Mouse (Mus musculus) retina, postnatal 1 day (tissue): ENCODE results near the gene Dpyd.

Source experiments
- DNase-seq: peaks from one replicate; pipeline ENCODE4 v3.0.0-alpha.2; 2012

The Dpyd gene

DNA sequence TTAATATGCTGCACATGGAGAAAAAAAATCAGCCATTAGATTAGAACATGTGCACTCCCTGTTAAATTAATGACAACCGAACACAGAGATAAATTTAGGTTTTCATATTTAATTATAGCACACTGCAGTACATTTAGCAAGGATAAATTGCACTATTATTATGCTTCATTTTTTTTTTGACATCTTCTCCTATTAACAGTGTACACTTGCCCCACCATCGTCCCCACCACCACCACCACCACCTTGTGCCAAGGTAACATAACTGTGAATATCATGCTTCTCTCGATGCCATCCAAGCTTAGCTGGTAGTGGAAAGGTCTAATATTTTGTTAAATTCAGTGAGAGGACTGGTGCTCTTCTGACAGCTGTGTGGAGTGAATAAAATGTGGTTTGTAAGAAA is 800.5 kb downstream of the Dpyd start:
- no peak for DNase-seq

DNA sequence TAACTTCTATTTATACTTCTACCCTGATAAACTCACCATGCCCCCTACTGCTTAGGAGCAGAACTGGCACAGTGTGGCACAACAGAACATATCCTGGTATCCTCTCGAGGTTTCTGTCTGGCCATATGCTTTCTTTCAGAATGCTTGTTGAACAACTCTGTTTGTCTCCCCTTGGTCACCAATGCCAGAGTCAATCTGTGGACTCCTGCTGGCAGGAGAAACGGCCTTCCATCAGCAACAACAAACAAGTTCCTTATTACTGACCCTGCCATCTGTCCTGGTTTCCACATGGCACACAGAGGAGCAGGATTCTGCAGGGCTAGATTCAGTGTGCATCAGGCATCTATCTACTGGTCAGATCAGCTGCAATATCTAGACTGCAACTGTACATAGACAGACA is 807.0 kb downstream of the Dpyd start:
- peak; percentile 73 for DNase-seq

DNA sequence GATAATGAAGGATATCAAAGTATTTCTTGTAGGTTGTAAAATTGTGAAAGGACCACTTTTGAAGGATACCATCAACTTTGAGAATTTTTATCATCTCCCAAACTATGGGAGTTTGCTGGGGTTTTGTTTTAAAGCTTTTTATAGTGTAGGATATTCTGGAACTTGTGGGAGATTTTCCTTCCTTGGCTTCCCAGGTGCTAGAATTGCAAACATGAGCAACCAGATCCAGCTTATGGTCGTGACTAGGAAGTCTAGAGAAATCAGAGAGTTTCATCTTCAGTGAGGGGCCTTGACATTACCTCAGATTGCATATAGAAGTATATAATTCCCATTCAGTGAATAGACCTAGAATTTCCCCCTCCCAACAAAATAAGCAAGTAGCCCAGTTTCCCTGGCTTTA is 819.2 kb downstream of the Dpyd start:
- no peak for DNase-seq

DNA sequence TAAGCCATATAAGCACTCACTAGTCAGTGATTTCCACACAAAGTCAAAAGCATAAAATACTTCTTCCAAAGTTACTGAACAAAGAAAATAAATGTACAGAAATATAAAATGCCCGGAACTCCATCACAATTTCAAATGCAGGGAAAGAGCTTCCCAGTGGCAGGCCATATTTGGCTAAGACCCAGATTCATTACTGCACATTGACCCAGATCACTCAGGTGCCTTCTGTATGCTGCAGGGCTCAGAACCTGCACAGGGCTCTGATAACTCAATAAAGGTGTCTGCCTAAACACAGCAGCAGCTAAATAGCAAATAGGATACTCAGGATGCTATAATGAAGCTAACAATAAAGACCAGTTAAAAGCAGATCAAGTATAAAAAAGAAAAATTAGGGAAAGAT is 820.5 kb downstream of the Dpyd start:
- no peak for DNase-seq

DNA sequence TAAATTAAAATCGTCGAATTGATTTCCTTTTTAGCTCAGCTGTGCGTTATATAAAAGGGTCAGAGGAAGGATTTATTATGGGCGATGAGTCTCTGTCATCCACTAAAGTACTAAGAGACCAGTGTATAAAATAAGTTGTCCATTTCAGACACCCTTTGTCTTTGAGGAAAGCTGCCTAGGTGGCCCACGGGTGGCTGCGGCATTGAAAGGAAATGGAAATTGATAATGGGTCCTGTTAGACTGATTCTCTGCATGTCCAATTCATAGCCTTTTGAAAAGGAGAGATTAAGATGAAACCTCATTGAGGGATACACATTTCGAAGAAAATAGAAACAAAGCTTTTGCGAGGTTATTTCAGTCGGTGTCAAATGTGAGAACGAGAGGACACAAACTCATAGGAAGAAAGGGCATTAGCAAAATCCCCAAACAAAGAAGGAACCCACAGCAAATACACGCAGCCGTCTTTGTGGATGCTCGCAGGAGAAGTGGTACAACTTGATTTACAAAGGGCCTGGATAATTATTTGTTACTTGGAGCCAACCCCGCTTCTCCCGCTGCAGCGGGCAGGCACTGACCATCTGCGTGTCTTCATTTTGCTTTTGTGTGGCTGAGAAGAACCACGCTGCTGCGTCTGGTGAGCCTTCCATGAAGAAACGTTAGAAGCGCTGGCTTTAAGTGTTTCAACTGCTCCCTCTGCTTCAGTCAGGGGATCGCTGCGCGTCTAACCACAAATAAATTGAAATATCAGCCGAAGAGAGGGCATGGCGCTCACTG is 825.6 kb downstream of the Dpyd start:
- DNase-seq, result peak; percentile 61

DNA sequence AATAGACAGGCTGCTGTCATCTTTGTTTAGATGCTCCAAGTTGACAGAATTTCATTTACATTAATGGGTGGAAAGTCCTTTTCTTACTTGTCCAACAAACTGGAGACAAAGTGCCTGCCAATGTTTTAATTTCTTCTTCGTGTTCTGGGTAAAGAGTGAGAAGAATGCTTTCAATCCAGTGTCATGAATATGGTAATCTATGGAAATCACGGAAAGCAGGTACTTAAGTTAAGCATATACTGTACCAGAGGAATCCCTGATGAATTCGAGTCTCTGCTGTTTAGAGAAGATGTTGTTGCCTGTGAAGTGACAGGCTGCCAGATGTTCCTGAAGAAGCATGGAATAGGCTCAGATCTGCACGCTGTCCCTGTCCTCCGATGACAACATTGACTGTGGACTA is 835.3 kb downstream of the Dpyd start:
- no peak for DNase-seq

DNA sequence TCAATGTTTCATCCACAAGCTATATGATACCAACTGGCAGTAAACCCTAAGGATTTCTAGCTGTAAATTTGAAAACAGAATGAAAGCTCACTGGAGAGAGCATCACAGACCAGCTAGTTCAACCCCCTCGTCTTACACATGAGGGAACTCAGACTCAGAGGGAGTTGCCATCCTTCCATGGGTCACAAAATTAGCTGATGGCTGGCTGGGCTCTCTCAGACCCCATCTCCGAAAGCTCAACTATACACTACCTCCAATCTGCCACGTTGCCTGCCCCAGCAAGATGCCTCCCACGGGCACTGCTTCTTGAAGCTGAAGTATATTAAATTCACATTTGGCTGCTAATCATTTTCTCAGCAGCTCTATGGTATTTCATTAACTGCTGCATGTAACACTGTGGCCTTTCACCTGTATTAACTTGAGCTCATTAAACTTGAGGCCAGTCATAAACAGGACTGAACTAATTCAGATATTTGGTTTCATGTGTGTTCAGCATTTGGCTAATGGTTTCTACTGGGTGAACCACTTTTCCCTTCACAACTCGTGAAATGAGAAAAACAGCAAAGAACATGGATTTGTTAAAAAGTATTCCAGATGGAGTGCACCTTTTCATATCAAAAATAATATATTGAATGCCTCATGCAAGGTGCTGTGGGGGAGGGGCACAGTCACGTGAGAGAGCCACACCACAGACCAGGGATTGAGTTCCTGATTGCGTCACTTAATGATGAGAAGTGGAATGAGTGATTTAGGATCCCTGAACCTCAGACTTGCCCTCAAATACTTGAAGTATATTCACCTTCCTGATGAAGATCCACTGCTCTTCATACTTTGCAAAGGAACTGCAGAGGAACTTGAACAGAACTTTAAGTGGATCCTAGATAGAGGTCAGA is 841.2 kb downstream of the Dpyd start:
- DNase-seq, result no peak

DNA sequence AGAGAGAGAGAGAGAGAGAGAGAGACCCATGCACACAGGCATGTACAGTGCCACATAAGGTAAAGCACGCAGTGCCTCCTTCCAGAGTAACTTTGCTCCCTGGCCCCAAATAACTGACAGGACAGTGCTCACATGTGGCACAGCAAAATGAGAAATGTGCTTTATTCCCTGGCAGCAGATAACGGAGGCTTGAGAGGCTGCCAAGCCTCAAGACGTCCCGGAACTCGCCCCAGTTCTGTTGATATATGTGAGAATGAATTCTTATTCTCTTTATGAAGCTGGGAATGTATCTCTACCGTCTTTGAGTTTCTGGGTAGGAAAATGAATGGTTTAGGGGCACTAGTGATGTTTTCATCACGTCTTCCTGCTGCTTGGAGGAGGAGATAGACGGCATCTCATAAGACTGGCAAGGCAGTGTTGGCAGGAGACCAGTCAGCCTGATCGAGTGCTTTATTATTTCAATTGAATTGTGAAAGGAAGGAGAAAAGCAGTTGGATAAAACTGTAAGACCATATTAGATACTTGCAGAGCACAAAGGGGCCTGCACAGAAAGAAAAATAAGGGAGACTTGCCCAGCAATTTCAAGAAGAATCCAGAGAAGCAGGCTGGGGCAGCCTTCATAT is 857.3 kb downstream of the Dpyd start:
- DNase-seq, result no peak

DNA sequence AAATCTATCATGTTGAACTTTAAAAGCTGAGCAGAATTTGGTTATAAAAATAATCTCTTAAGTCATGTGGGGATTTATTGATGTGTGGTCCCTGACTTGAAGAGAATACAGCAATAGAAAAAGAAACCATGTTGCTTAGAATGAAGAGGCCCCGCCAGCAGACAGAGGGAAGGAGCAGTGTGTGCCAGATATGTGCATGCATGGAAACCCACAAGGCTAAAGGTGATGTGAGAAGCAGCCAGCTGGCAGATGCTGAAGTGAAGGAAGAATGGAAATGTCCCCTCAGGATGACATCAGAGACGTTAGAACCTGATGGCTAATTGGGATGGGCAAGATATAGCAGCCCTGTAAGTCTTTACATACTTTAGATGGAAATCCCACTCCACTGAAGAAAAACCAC is 857.8 kb downstream of the Dpyd start:
- no peak for DNase-seq

DNA sequence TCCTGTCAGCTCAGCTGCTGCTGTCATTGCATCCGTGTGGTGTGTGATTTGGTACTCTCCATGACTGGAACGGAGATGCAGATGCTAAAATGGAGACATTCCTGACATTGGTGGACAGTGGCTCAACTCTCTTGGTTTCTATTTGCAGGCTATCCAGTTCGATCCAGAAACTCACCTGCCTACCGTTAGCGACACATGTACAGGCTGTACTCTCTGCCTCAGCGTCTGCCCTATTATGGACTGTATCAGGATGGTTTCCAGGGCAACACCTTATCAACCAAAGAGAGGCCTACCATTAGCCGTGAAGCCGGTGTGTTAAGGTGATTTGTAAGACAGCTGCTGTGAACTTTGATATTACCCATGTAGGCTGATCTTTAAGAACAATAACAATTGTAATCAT is 869.4 kb downstream of the Dpyd start:
- DNase-seq, result no peak

DNA sequence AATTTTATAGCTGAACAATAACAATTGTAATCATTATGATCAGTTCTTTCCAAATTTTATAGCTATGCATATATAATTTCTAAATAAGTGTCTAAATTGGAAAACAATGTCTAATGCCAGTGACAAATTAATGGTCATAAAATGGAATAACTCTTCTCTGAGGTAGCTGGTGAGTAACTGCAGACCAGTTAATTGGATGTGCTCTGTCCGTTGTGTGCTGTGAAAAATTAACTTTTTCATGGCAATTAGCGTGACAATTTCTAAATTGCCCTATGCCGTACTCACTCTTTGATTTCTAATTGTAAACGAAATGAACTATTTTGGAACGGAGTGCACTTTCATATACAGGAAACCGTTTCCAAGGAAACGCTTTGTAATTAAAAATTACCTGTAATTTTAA is 869.8 kb downstream of the Dpyd start:
- DNase-seq, result no peak

DNA sequence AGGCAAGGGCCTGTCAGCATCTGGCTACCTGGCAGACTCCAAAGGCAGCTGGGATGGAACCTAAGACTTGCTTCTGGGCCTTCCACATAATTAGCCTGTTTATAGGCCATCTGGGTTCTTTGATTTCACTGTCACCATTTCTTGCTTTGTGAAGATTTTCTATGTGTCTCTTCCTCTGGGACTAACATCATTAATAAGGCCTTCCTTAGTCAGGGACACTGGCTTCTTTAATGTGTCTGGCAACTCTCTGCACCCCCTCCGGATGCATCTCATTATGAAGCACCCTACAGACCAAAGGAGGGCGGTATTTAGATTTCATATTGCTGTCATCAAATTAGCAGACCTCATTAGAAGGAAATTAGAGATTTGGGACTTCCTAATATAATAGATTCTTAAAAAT is 885.6 kb downstream of the Dpyd start:
- DNase-seq, result no peak

DNA sequence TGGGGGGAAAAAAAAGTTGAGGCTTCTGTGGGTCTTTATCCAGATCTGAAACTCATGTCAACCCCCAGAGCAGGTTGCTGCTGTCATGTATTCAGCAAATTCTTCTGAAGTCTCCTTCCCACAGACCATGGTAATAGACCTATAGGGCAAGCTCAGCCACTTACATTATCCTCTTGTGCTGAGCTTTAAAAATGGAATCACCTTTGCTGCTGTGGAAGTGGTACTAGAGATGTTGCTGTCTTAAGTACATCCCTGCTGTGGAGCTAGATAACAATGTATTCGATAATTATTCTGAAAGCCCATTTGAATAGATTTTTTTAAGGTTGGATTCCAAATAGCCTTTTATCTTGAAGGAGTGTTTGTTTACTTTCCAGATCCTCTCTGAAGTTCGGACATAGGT is 902.1 kb downstream of the Dpyd start:
- no peak for DNase-seq

DNA sequence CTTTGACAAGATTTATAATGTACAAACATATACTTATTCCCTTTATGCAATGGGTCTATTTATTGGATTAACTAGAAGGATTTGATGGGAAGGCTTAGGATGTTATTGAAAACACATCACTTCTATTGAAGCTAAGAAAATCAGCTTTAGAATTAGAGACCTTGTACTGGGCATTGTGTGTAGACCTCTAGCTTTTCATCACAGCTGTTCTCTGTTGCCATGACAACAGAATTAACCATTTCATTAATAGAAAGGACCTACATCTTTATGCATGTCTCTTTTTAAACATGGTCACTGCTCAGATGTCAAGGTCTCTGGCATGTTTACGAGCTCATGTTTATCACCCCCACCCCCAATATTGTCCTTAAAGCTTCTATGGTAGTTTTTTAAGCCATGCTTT is 902.5 kb downstream of the Dpyd start:
- peak; percentile 12 for DNase-seq

DNA sequence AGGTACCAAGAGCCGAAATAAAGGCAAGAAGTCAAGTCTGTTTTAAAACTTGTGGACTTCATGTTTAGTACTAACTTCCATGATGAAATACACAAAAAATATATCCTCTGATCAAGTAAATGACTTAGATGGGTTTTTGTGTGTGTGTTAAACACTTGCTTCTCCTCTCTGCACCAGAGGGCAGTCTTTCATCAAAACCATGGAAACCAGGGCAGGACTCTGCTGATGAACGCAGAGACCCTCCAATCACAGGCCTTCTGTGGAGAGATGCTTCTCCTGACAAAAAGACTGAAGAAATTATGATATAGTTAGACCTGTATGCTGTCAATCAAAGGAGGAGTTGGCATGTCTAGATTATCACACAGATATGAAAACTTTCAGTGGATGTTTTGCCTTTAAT is 905.8 kb downstream of the Dpyd start:
- peak; percentile 25 for DNase-seq
